Mouse (Mus musculus): Measurements from ENCODE around the gene Zbtb7b. TPM values are rescaled to one million over a fixed set of nuclear protein-coding genes. Genes with fewer than 3 reads are reported as not detected.
A peak's percentile ranks its signal among the peaks of the same experiment; 100 is the strongest.

Zbtb7b gene
- polyA plus RNA-seq, 1 experiment, result 64.9 TPM

DNA sequence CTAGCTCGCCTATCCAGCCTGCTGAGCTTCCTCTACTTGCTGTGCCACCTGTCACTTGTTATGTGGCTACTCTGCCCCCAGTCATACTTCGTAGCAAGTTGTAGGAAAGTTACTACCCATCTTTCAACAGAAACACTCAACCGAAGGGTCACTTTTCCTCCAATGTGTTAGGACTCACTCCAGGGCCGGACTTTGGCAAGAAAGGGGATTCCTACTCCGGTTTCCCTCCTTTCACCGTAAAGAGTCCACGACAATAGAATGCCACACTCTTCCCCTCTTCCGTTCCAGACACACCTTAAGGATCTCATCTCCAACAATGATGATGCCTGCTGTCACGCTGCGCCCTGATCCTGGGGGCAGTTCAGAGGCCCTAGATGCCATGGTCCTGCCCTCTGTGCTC is 16.3 kb upstream of the Zbtb7b start:
- H3K27ac ChIP-seq (ENCODE audit: control insufficient read depth, insufficient read depth, low read length), result no peak overlapping the region
- no peaks in the 10 kb centered on the region for H3K27me3 ChIP-seq (ENCODE audit: control insufficient read depth, insufficient read depth, low read length)
- no peak for TF ChIP-seq CTCF (IDR thresholded peaks at IDR 0.05; ENCODE audit: borderline replicate concordance, control insufficient read depth, extremely low read depth, insufficient read depth, low read length, poor library complexity)
- TF ChIP-seq POLR2A (IDR thresholded peaks at IDR 0.05; ENCODE audit: control insufficient read depth, extremely low read depth, insufficient read depth, low read length, poor library complexity), result no peak
- peaks cover 4% of the 10 kb centered on the region; the same call in 1 of the 2 replicates for H3K36me3 ChIP-seq (ENCODE audit: control insufficient read depth, insufficient read depth, low read length)
- no peak for DNase-seq
- WGBS, result 80% methylated on average over 10 of the region's 10 CpGs
- H3K4me1 ChIP-seq (replicated peaks; ENCODE audit: control insufficient read depth, insufficient read depth, low read length), result peaks cover 7% of the 10 kb centered on the region
- peak overlapping the region; percentile 28 for H3K4me3 ChIP-seq (ENCODE audit: control insufficient read depth, insufficient read depth, low read length)

- H3K4me3 ChIP-seq (ENCODE audit: control insufficient read depth, insufficient read depth, low read length), result no peak overlapping the region
- peaks cover 4% of the 10 kb centered on the region; the same call in 1 of the 2 replicates for H3K36me3 ChIP-seq (ENCODE audit: control insufficient read depth, insufficient read depth, low read length)
- peaks cover 7% of the 10 kb centered on the region for H3K4me1 ChIP-seq (replicated peaks; ENCODE audit: control insufficient read depth, insufficient read depth, low read length)
- H3K27ac ChIP-seq (ENCODE audit: control insufficient read depth, insufficient read depth, low read length), result no peak overlapping the region
- 99% methylated on average over 3 of the region's 3 CpGs for WGBS
- H3K27me3 ChIP-seq (ENCODE audit: control insufficient read depth, insufficient read depth, low read length), result no peaks in the 10 kb centered on the region
- TF ChIP-seq CTCF (IDR thresholded peaks at IDR 0.05; ENCODE audit: borderline replicate concordance, control insufficient read depth, extremely low read depth, insufficient read depth, low read length, poor library complexity) (no peak), POLR2A (IDR thresholded peaks at IDR 0.05; ENCODE audit: control insufficient read depth, extremely low read depth, insufficient read depth, low read length, poor library complexity) (no peak)
- no peak for DNase-seq
Observed at GRCm38 (mm10) chr3:89409701-89410100, 15.1 kb upstream of the Zbtb7b start.

DNA sequence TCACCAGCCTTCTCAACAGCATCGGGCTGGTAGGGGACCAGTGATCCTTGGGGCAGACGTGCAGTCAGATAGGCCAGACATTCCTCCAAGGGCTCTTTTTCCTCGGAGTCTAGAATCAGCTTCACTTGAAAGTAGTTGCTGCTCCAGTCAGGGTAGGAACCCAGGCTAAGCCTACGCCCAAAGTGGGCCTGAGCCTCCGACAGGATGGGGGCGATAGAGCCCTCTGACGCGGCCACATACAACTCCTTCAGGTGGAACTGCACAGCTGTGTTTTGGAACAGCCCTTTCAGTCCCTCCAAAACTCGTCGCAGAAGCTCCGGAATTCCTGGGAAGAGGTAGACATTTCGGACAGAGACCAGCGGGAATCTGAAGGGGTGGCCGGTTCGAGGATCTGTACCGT is 13.9 kb upstream of the Zbtb7b start:
- Histone ChIP-seq H3K36me3 (ENCODE audit: control insufficient read depth, insufficient read depth, low read length) (peaks cover 4% of the 10 kb centered on the region; the same call in 1 of the 2 replicates), H3K4me3 (ENCODE audit: control insufficient read depth, insufficient read depth, low read length) (no peak overlapping the region), H3K4me1 (replicated peaks; ENCODE audit: control insufficient read depth, insufficient read depth, low read length) (peaks cover 7% of the 10 kb centered on the region), H3K27me3 (ENCODE audit: control insufficient read depth, insufficient read depth, low read length) (no peaks in the 10 kb centered on the region), H3K27ac (ENCODE audit: control insufficient read depth, insufficient read depth, low read length) (no peak overlapping the region)
- WGBS, result 91% methylated on average over 16 of the region's 16 CpGs
- no peak for DNase-seq
- no peak for TF ChIP-seq CTCF (IDR thresholded peaks at IDR 0.05; ENCODE audit: borderline replicate concordance, control insufficient read depth, extremely low read depth, insufficient read depth, low read length, poor library complexity)
- TF ChIP-seq POLR2A (IDR thresholded peaks at IDR 0.05; ENCODE audit: control insufficient read depth, extremely low read depth, insufficient read depth, low read length, poor library complexity), result no peak

GRCm38 (mm10) chr3:89406887-89407286 is 12.3 kb upstream of the Zbtb7b start:
- Histone ChIP-seq H3K27ac (ENCODE audit: control insufficient read depth, insufficient read depth, low read length) (no peak overlapping the region), H3K36me3 (ENCODE audit: control insufficient read depth, insufficient read depth, low read length) (peaks cover 4% of the 10 kb centered on the region; the same call in 1 of the 2 replicates), H3K4me3 (ENCODE audit: control insufficient read depth, insufficient read depth, low read length) (no peak overlapping the region), H3K27me3 (ENCODE audit: control insufficient read depth, insufficient read depth, low read length) (no peaks in the 10 kb centered on the region), H3K4me1 (replicated peaks; ENCODE audit: control insufficient read depth, insufficient read depth, low read length) (peaks cover 7% of the 10 kb centered on the region)
- TF ChIP-seq CTCF (IDR thresholded peaks at IDR 0.05; ENCODE audit: borderline replicate concordance, control insufficient read depth, extremely low read depth, insufficient read depth, low read length, poor library complexity) (no peak), POLR2A (IDR thresholded peaks at IDR 0.05; ENCODE audit: control insufficient read depth, extremely low read depth, insufficient read depth, low read length, poor library complexity) (no peak)
- 93% methylated on average over 6 of the region's 6 CpGs for WGBS
- no peak for DNase-seq

GRCm38 (mm10) chr3:89402693-89403092 is 8.1 kb upstream of the Zbtb7b start, which contains the start of gene Lenep:
Lenep (minus strand) TSS chr3:89402793.
- Histone ChIP-seq H3K27me3 (ENCODE audit: control insufficient read depth, insufficient read depth, low read length) (no peaks in the 10 kb centered on the region), H3K36me3 (ENCODE audit: control insufficient read depth, insufficient read depth, low read length) (no peaks in the 10 kb centered on the region; the same call in 1 of the 2 replicates), H3K4me3 (ENCODE audit: control insufficient read depth, insufficient read depth, low read length) (no peak within 1 kb of the TSS), H3K27ac (ENCODE audit: control insufficient read depth, insufficient read depth, low read length) (no peak within 1 kb of the TSS), H3K4me1 (replicated peaks; ENCODE audit: control insufficient read depth, insufficient read depth, low read length) (no peaks in the 10 kb centered on the region)
- 94% methylated on average over 5 of the region's 5 CpGs for WGBS
- TF ChIP-seq POLR2A (IDR thresholded peaks at IDR 0.05; ENCODE audit: control insufficient read depth, extremely low read depth, insufficient read depth, low read length, poor library complexity) (no peak), CTCF (IDR thresholded peaks at IDR 0.05; ENCODE audit: borderline replicate concordance, control insufficient read depth, extremely low read depth, insufficient read depth, low read length, poor library complexity) (no peak)
- no peak for DNase-seq

GRCm38 (mm10) chr3:89401329-89401728 is 6.8 kb upstream of the Zbtb7b start:
- Histone ChIP-seq H3K36me3 (ENCODE audit: control insufficient read depth, insufficient read depth, low read length) (no peaks in the 10 kb centered on the region; the same call in 1 of the 2 replicates), H3K4me1 (replicated peaks; ENCODE audit: control insufficient read depth, insufficient read depth, low read length) (peaks cover 3% of the 10 kb centered on the region), H3K27me3 (ENCODE audit: control insufficient read depth, insufficient read depth, low read length) (no peaks in the 10 kb centered on the region), H3K4me3 (ENCODE audit: control insufficient read depth, insufficient read depth, low read length) (no peak overlapping the region), H3K27ac (ENCODE audit: control insufficient read depth, insufficient read depth, low read length) (no peak overlapping the region)
- 94% methylated on average over 7 of the region's 7 CpGs for WGBS
- no peak for DNase-seq
- TF ChIP-seq POLR2A (IDR thresholded peaks at IDR 0.05; ENCODE audit: control insufficient read depth, extremely low read depth, insufficient read depth, low read length, poor library complexity) (no peak), CTCF (IDR thresholded peaks at IDR 0.05; ENCODE audit: borderline replicate concordance, control insufficient read depth, extremely low read depth, insufficient read depth, low read length, poor library complexity) (no peak)

- DNase-seq, result no peak
- Histone ChIP-seq H3K36me3 (ENCODE audit: control insufficient read depth, insufficient read depth, low read length) (no peaks in the 10 kb centered on the region), H3K27ac (ENCODE audit: control insufficient read depth, insufficient read depth, low read length) (no peak overlapping the region), H3K4me1 (replicated peaks; ENCODE audit: control insufficient read depth, insufficient read depth, low read length) (peaks cover 25% of the 10 kb centered on the region), H3K27me3 (ENCODE audit: control insufficient read depth, insufficient read depth, low read length) (peaks cover 13% of the 10 kb centered on the region), H3K4me3 (ENCODE audit: control insufficient read depth, insufficient read depth, low read length) (no peak overlapping the region)
- TF ChIP-seq CTCF (IDR thresholded peaks at IDR 0.05; ENCODE audit: borderline replicate concordance, control insufficient read depth, extremely low read depth, insufficient read depth, low read length, poor library complexity), result no peak
- no peak for TF ChIP-seq POLR2A (IDR thresholded peaks at IDR 0.05; ENCODE audit: control insufficient read depth, extremely low read depth, insufficient read depth, low read length, poor library complexity)
- 5% methylated on average over 4 of the region's 4 CpGs for WGBS
Observed at GRCm38 (mm10) chr3:89396654-89397005, 2.1 kb upstream of the Zbtb7b start.

Data from thymus, adult 2 months (tissue).